Mouse (Mus musculus): ENCODE results near the gene Foxj2. TPM values are rescaled to one million over a fixed set of nuclear protein-coding genes. Genes with fewer than 3 reads are reported as not detected.

Gene Foxj2
- polyA plus RNA-seq, 1 experiment from 2014 or later = 5.2 TPM

GRCm38 (mm10) chr6:122843759-122844158, 24.0 kb downstream of the Foxj2 start:
- WGBS = 51% methylated on average over 6 of the region's 6 CpGs
- Histone ChIP-seq H3K36me3 (peaks cover 27% of the 10 kb centered on the region), H3K4me1 (no peaks in the 10 kb centered on the region), H3K9ac (no peak overlapping the region), H3K4me3 (replicated peaks) (no peak overlapping the region), H3K27me3 (replicated peaks) (no peaks in the 10 kb centered on the region), H3K4me2 (no peak overlapping the region), H3K27ac (no peak overlapping the region), H3K9me3 (no peaks in the 10 kb centered on the region)
- no peak for ATAC-seq (ENCODE audit: insufficient read depth, low FRiP score, low read depth)

- no peak overlapping the region for H3K4me3 ChIP-seq (replicated peaks)
- 54% methylated on average over 2 of the region's 2 CpGs for WGBS
Measured at GRCm38 (mm10) chr6:122852696-122853095, 33.0 kb downstream of the Foxj2 start.

GRCm38 (mm10) chr6:122854552-122854951, 34.8 kb downstream of the Foxj2 start:
- no peaks in the 10 kb centered on the region for H3K4me1 ChIP-seq
- no peak overlapping the region for H3K27ac ChIP-seq
- no peaks in the 10 kb centered on the region for H3K9me3 ChIP-seq
- no peaks in the 10 kb centered on the region for H3K27me3 ChIP-seq (replicated peaks)
- ATAC-seq (ENCODE audit: insufficient read depth, low FRiP score, low read depth) = no peak
- H3K36me3 ChIP-seq = no peaks in the 10 kb centered on the region
- no peak overlapping the region for H3K9ac ChIP-seq
- WGBS = 79% methylated on average over 12 of the region's 12 CpGs
- no peak overlapping the region for H3K4me2 ChIP-seq
- H3K4me3 ChIP-seq (replicated peaks) = no peak overlapping the region

More at GRCm38 (mm10) chr6:122852696-122853095, 33.0 kb downstream of the Foxj2 start:
- no peaks in the 10 kb centered on the region for H3K4me1 ChIP-seq
- H3K9ac ChIP-seq = no peak overlapping the region
- H3K27me3 ChIP-seq (replicated peaks) = no peaks in the 10 kb centered on the region
- no peak overlapping the region for H3K27ac ChIP-seq
- no peaks in the 10 kb centered on the region for H3K36me3 ChIP-seq
- no peak for ATAC-seq (ENCODE audit: insufficient read depth, low FRiP score, low read depth)
- no peaks in the 10 kb centered on the region for H3K9me3 ChIP-seq
- no peak overlapping the region for H3K4me2 ChIP-seq

GRCm38 (mm10) chr6:122855955-122856354, 36.2 kb downstream of the Foxj2 start, which contains the start of gene C3ar1:
TSS of gene C3ar1 (minus strand) at chr6:122856161.
- 53% methylated on average over 7 of the region's 7 CpGs for WGBS
- Histone ChIP-seq H3K9me3 (no peaks in the 10 kb centered on the region), H3K9ac (no peak within 1 kb of the TSS), H3K27ac (no peak within 1 kb of the TSS), H3K27me3 (replicated peaks) (no peaks in the 10 kb centered on the region), H3K4me2 (no peak within 1 kb of the TSS), H3K36me3 (no peaks in the 10 kb centered on the region), H3K4me3 (replicated peaks) (no peak within 1 kb of the TSS), H3K4me1 (no peaks in the 10 kb centered on the region)
- no peak for ATAC-seq (ENCODE audit: insufficient read depth, low FRiP score, low read depth)

GRCm38 (mm10) chr6:122862434-122862833, 42.7 kb downstream of the Foxj2 start:
- H3K4me2 ChIP-seq = no peak overlapping the region
- no peak overlapping the region for H3K4me3 ChIP-seq (replicated peaks)
- 70% methylated on average over 6 of the region's 6 CpGs for WGBS
- H3K4me1 ChIP-seq = no peaks in the 10 kb centered on the region
- no peak overlapping the region for H3K27ac ChIP-seq
- no peak for ATAC-seq (ENCODE audit: insufficient read depth, low FRiP score, low read depth)
- H3K9me3 ChIP-seq = 0 out of 2 replicates have a peak, but pooled peaks cover 3% of the 10 kb centered on the region
- no peaks in the 10 kb centered on the region for H3K36me3 ChIP-seq
- no peaks in the 10 kb centered on the region for H3K27me3 ChIP-seq (replicated peaks)
- no peak overlapping the region for H3K9ac ChIP-seq

GRCm38 (mm10) chr6:122862871-122863270, 43.2 kb downstream of the Foxj2 start:
- no peaks in the 10 kb centered on the region for H3K4me1 ChIP-seq
- H3K27me3 ChIP-seq (replicated peaks) = no peaks in the 10 kb centered on the region
- no peak overlapping the region for H3K9ac ChIP-seq
- no peak for ATAC-seq (ENCODE audit: insufficient read depth, low FRiP score, low read depth)
- WGBS = 91% methylated on average over 1 of the region's 1 CpGs
- no peak overlapping the region for H3K4me2 ChIP-seq
- no peak overlapping the region for H3K4me3 ChIP-seq (replicated peaks)
- 0 out of 2 replicates have a peak, but pooled peaks cover 3% of the 10 kb centered on the region for H3K9me3 ChIP-seq
- H3K27ac ChIP-seq = no peak overlapping the region
- no peaks in the 10 kb centered on the region for H3K36me3 ChIP-seq

- 58% methylated on average over 4 of the region's 4 CpGs for WGBS
- Histone ChIP-seq H3K4me3 (replicated peaks) (no peak overlapping the region), H3K4me1 (no peaks in the 10 kb centered on the region), H3K27ac (no peak overlapping the region), H3K4me2 (no peak overlapping the region), H3K9me3 (no peaks in the 10 kb centered on the region), H3K9ac (no peak overlapping the region), H3K36me3 (no peaks in the 10 kb centered on the region), H3K27me3 (replicated peaks) (no peaks in the 10 kb centered on the region)
- ATAC-seq (ENCODE audit: insufficient read depth, low FRiP score, low read depth) = no peak
Measured at GRCm38 (mm10) chr6:122867914-122868313, 48.2 kb downstream of the Foxj2 start.

GRCm38 (mm10) chr6:122869846-122870245, 50.1 kb downstream of the Foxj2 start:
- no peak overlapping the region for H3K27ac ChIP-seq
- H3K4me1 ChIP-seq = no peaks in the 10 kb centered on the region
- no peaks in the 10 kb centered on the region for H3K36me3 ChIP-seq
- WGBS = 69% methylated on average over 11 of the region's 11 CpGs
- H3K4me3 ChIP-seq (replicated peaks) = no peak overlapping the region
- H3K4me2 ChIP-seq = no peak overlapping the region
- no peak for ATAC-seq (ENCODE audit: insufficient read depth, low FRiP score, low read depth)
- H3K27me3 ChIP-seq (replicated peaks) = no peaks in the 10 kb centered on the region
- no peaks in the 10 kb centered on the region for H3K9me3 ChIP-seq
- H3K9ac ChIP-seq = no peak overlapping the region

GRCm38 (mm10) chr6:122872800-122873199, 53.1 kb downstream of the Foxj2 start:
- Histone ChIP-seq H3K27me3 (replicated peaks) (no peaks in the 10 kb centered on the region), H3K4me1 (peaks cover 5% of the 10 kb centered on the region; the same call in 1 of the 2 replicates), H3K9ac (no peak overlapping the region), H3K4me2 (no peak overlapping the region), H3K4me3 (replicated peaks) (no peak overlapping the region), H3K9me3 (no peaks in the 10 kb centered on the region), H3K27ac (no peak overlapping the region), H3K36me3 (no peaks in the 10 kb centered on the region)
- no peak for ATAC-seq (ENCODE audit: insufficient read depth, low FRiP score, low read depth)
- 89% methylated on average over 5 of the region's 5 CpGs for WGBS

- ATAC-seq (ENCODE audit: insufficient read depth, low FRiP score, low read depth) = peak; percentile 96
Measured at GRCm38 (mm10) chr6:122873871-122874719, 54.4 kb downstream of the Foxj2 start, which contains the start of gene Necap1. TSS of gene Necap1 (plus strand) at chr6:122874474.

GRCm38 (mm10) chr6:122874720-122875389, 55.1 kb downstream of the Foxj2 start:
- peak overlapping the region; percentile 88 for H3K27ac ChIP-seq
- H3K9me3 ChIP-seq = no peaks in the 10 kb centered on the region
- peaks cover 5% of the 10 kb centered on the region; the same call in 1 of the 2 replicates for H3K4me1 ChIP-seq
- peak; percentile 65 for ATAC-seq (ENCODE audit: insufficient read depth, low FRiP score, low read depth)
- peak overlapping the region; percentile 54 for H3K4me2 ChIP-seq
- under 1% methylated on average over 31 of the region's 31 CpGs for WGBS
- H3K27me3 ChIP-seq (replicated peaks) = no peaks in the 10 kb centered on the region
- peak overlapping the region; percentile 71 for H3K9ac ChIP-seq
- no peaks in the 10 kb centered on the region for H3K36me3 ChIP-seq
- H3K4me3 ChIP-seq (replicated peaks) = peak overlapping the region; percentile 95

More at GRCm38 (mm10) chr6:122873871-122874719, 54.4 kb downstream of the Foxj2 start, which contains the start of gene Necap1:
- peaks cover 5% of the 10 kb centered on the region; the same call in 1 of the 2 replicates for H3K4me1 ChIP-seq
- H3K4me3 ChIP-seq (replicated peaks) = peak within 1 kb of the TSS; percentile 95
- H3K27ac ChIP-seq = peak within 1 kb of the TSS; percentile 88
- H3K36me3 ChIP-seq = no peaks in the 10 kb centered on the region
- H3K9me3 ChIP-seq = no peaks in the 10 kb centered on the region
- 6% methylated on average over 43 of the region's 43 CpGs for WGBS
- no peaks in the 10 kb centered on the region for H3K27me3 ChIP-seq (replicated peaks)
- peak within 1 kb of the TSS; percentile 54 for H3K4me2 ChIP-seq
- H3K9ac ChIP-seq = peak within 1 kb of the TSS; percentile 71
